Mouse (Mus musculus): ENCODE measurements around the gene Zpr1. TPM values are rescaled to one million over a fixed set of nuclear protein-coding genes. Genes with fewer than 3 reads are reported as not detected.

The Zpr1 gene
- polyA plus RNA-seq, 1 experiment from 2014 or later = 92.6 TPM

DNA sequence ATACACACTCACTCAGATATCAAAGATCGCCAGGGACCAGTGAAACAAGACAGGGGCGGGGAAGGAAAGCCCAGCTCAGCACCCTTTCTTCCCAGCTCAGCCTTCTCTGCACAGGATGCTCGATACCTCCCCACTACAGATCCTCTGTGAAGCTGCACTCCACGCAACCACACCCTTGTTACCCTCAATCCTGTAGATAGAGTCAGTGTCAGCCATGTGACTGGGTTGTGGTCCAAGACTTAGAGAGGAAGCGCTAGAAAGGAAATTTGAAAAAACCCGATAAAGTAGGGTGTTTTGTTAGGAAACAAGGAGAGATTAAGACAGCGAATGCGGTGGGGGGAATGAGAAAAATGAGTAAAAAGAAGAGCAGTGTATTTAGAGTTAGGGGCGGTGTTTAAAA lies 794 bp upstream of the Zpr1 start:
- H3K4me1 ChIP-seq (replicated peaks; ENCODE audit: control insufficient read depth, insufficient read depth, low read length) = peaks cover 7% of the 10 kb centered on the region
- H3K27me3 ChIP-seq (replicated peaks; ENCODE audit: control insufficient read depth, insufficient read depth, low read length) = peaks cover 12% of the 10 kb centered on the region
- H3K9me3 ChIP-seq (ENCODE audit: control insufficient read depth, low read length) = no peaks in the 10 kb centered on the region
- H3K4me3 ChIP-seq (ENCODE audit: low read depth, low read length) = peak overlapping the region; percentile 93
- peaks cover 19% of the 10 kb centered on the region for H3K36me3 ChIP-seq (ENCODE audit: control insufficient read depth, insufficient read depth, low read length)
- ATAC-seq (replicated peaks; ENCODE audit: low FRiP score) = no peak
- H3K9ac ChIP-seq (ENCODE audit: low read depth, low read length) = peak overlapping the region; percentile 15
- H3K27ac ChIP-seq (ENCODE audit: low read depth, low read length) = peak overlapping the region; percentile 48; the same call in 1 of the 2 replicates
- DNase-seq (ENCODE audit: low spot score) = no peak
- WGBS = 51% methylated on average over 9 of the region's 9 CpGs
- peak overlapping the region; percentile 76 for H3K4me2 ChIP-seq

- Histone ChIP-seq H3K9ac (ENCODE audit: low read depth, low read length) (no peak overlapping the region), H3K4me2 (peak overlapping the region; percentile 76), H3K27ac (ENCODE audit: low read depth, low read length) (no peak overlapping the region), H3K4me1 (replicated peaks; ENCODE audit: control insufficient read depth, insufficient read depth, low read length) (peaks cover 7% of the 10 kb centered on the region), H3K36me3 (ENCODE audit: control insufficient read depth, insufficient read depth, low read length) (peaks cover 31% of the 10 kb centered on the region), H3K27me3 (replicated peaks; ENCODE audit: control insufficient read depth, insufficient read depth, low read length) (peaks cover 6% of the 10 kb centered on the region), H3K9me3 (ENCODE audit: control insufficient read depth, low read length) (no peaks in the 10 kb centered on the region), H3K4me3 (ENCODE audit: low read depth, low read length) (peak overlapping the region; percentile 93; the same call in 1 of the 2 replicates)
- DNase-seq (ENCODE audit: low spot score) = no peak
- 78% methylated on average over 9 of the region's 9 CpGs for WGBS
- ATAC-seq (replicated peaks; ENCODE audit: low FRiP score) = no peak
These were observed 1.6 kb downstream of the Zpr1 start for GRCm38 (mm10) chr9:46274494-46274893.

DNA sequence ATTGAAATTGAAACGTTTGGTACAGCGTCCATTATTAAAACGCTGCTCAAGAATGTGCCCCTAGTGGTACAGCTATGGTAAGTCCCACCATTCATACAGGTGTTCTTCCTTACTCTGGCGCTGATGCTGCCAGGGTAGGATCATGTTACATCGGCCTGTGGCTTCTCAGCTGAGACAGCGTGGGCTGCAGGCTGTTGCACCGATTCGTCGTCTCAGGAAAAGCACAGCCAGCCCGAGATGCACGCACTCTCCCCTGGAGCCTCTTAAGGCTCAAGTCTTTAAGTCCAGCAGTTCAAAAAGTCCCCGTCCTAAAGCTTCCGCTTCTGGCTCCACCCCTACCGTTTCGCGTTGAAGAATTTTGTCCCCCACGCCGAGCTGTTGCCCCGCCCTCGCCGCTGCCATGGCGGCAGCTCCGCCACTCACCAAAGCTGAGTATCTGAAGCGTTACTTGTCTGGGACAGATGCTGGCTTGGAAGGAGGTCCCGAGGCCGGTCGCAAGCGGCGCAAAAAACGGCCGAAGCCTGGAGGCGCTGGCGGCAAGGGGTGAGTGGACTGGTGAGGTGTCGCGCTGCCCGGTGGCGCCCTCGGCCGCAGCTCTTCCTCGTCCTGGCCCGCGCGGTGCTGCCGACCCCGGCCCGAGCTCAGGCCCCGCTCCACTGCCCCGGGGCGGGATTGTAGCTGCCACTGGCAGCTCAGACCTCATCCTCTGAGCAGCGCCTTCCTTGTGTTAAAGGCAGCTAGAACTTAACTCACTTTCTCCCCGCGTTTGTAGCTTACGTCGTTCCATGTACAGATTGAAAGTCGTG lies 10.0 kb downstream of the Zpr1 start, which contains the start of gene Bud13:
TSS of gene Bud13 (plus strand) at position 378 of the 806 bp plus-strand sequence.
- H3K9ac ChIP-seq (ENCODE audit: low read depth, low read length) = peak within 1 kb of the TSS; percentile 88
- peaks cover 32% of the 10 kb centered on the region for H3K36me3 ChIP-seq (ENCODE audit: control insufficient read depth, insufficient read depth, low read length)
- no peaks in the 10 kb centered on the region for H3K9me3 ChIP-seq (ENCODE audit: control insufficient read depth, low read length)
- WGBS = under 1% methylated on average over 55 of the region's 55 CpGs
- ATAC-seq (replicated peaks; ENCODE audit: low FRiP score) (peak; percentile 90), DNase-seq (ENCODE audit: low spot score) (peak; percentile 93)
- H3K27me3 ChIP-seq (replicated peaks; ENCODE audit: control insufficient read depth, insufficient read depth, low read length) = no peaks in the 10 kb centered on the region
- H3K4me3 ChIP-seq (ENCODE audit: low read depth, low read length) = peak within 1 kb of the TSS; percentile 97
- H3K4me1 ChIP-seq (replicated peaks; ENCODE audit: control insufficient read depth, insufficient read depth, low read length) = peaks cover 7% of the 10 kb centered on the region
- H3K4me2 ChIP-seq = peak within 1 kb of the TSS; percentile 78
- peak within 1 kb of the TSS; percentile 78 for H3K27ac ChIP-seq (ENCODE audit: low read depth, low read length)

DNA sequence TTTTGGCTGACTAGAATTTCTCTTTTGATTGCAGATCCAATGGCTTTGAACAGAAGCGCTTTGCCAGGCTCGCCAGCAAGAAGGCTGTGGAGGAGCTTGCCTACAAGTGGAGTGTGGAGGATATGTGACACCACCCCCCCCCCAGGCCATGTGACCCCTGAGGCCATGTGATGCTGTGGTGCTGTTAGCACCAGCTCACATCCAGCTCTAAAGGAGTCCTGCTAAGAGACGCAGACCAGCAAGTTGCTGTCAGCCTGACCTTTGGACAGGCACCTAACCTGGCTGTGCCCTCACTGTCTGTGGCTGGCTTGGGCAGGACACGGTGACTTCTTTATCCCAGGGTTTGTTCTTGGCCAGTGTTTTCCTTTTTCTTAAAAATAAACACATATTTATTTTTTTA lies 25.5 kb downstream of the Zpr1 start:
- no peak for ATAC-seq (replicated peaks; ENCODE audit: low FRiP score)
- peaks cover 2% of the 10 kb centered on the region; the same call in 1 of the 2 replicates for H3K36me3 ChIP-seq (ENCODE audit: control insufficient read depth, insufficient read depth, low read length)

GRCm38 (mm10) chr9:46302142-46302541 lies 29.3 kb downstream of the Zpr1 start:
- Histone ChIP-seq H3K9me3 (ENCODE audit: control insufficient read depth, low read length) (no peaks in the 10 kb centered on the region), H3K27me3 (replicated peaks; ENCODE audit: control insufficient read depth, insufficient read depth, low read length) (no peaks in the 10 kb centered on the region), H3K36me3 (ENCODE audit: control insufficient read depth, insufficient read depth, low read length) (0 out of 2 replicates have a peak, but pooled peaks cover 2% of the 10 kb centered on the region), H3K4me1 (replicated peaks; ENCODE audit: control insufficient read depth, insufficient read depth, low read length) (no peaks in the 10 kb centered on the region), H3K4me3 (ENCODE audit: low read depth, low read length) (no peak overlapping the region), H3K9ac (ENCODE audit: low read depth, low read length) (no peak overlapping the region), H3K4me2 (no peak overlapping the region), H3K27ac (ENCODE audit: low read depth, low read length) (no peak overlapping the region)
- 9% methylated on average over 2 of the region's 2 CpGs for WGBS
- peak; percentile 42 for DNase-seq (ENCODE audit: low spot score)
- ATAC-seq (replicated peaks; ENCODE audit: low FRiP score) = no peak

More for the DNA sequence above, 25.5 kb downstream of the Zpr1 start:
- DNase-seq (ENCODE audit: low spot score) = no peak
- Histone ChIP-seq H3K27ac (ENCODE audit: low read depth, low read length) (no peak overlapping the region), H3K4me2 (no peak overlapping the region), H3K4me1 (replicated peaks; ENCODE audit: control insufficient read depth, insufficient read depth, low read length) (no peaks in the 10 kb centered on the region), H3K27me3 (replicated peaks; ENCODE audit: control insufficient read depth, insufficient read depth, low read length) (no peaks in the 10 kb centered on the region), H3K4me3 (ENCODE audit: low read depth, low read length) (no peak overlapping the region), H3K9ac (ENCODE audit: low read depth, low read length) (no peak overlapping the region), H3K9me3 (ENCODE audit: control insufficient read depth, low read length) (no peaks in the 10 kb centered on the region)
- WGBS = 75% methylated on average over 4 of the region's 4 CpGs

DNA sequence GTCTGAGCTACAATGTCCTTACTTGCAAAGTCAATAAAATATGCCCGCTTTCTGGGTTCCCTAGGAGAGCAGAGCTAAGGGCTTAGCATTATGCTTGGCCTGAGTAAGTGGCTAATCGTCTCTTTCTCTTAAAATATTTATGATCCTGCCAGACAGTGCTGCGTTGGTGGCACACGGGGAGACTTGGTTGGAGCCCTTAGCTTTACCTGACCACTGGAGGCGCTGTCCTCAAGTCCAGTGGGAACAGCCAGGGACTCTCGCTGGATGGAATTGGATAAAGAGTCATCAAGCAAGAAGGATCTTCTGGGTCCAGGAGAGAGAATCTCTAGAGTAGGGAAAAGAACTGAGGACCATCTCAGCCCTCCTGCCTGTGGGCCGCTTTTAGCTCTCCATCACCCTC lies 36.3 kb downstream of the Zpr1 start:
- peaks cover 6% of the 10 kb centered on the region for H3K27me3 ChIP-seq (replicated peaks; ENCODE audit: control insufficient read depth, insufficient read depth, low read length)
- no peak overlapping the region for H3K4me2 ChIP-seq
- ATAC-seq (replicated peaks; ENCODE audit: low FRiP score) = no peak
- no peaks in the 10 kb centered on the region for H3K9me3 ChIP-seq (ENCODE audit: control insufficient read depth, low read length)
- no peaks in the 10 kb centered on the region for H3K36me3 ChIP-seq (ENCODE audit: control insufficient read depth, insufficient read depth, low read length)
- DNase-seq (ENCODE audit: low spot score) = no peak
- no peak overlapping the region for H3K4me3 ChIP-seq (ENCODE audit: low read depth, low read length)
- no peak overlapping the region for H3K27ac ChIP-seq (ENCODE audit: low read depth, low read length)
- 14% methylated on average over 7 of the region's 7 CpGs for WGBS
- no peaks in the 10 kb centered on the region for H3K4me1 ChIP-seq (replicated peaks; ENCODE audit: control insufficient read depth, insufficient read depth, low read length)
- H3K9ac ChIP-seq (ENCODE audit: low read depth, low read length) = no peak overlapping the region

DNA sequence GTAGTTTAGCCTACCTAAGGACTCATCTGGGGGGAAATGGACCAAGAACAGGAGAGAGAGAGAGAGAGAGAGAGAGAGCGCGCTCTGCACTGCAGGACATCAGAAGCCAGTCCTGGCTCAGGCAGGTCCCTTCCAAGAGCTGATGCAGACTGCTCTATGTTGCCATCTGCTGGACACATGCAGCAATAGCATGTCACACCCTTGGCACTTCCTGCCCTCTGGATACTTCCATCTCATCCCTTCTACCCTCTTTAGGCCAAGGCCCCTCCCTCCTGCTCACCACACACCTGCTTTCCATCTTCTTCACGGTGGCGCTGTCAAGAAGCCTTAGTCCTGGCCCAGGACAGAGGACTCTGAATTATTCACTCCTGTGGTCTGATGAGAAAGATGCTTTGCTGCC lies 41.6 kb downstream of the Zpr1 start:
- no peak overlapping the region for H3K4me2 ChIP-seq
- ATAC-seq (replicated peaks; ENCODE audit: low FRiP score) (no peak), DNase-seq (ENCODE audit: low spot score) (peak; percentile 52)
- H3K36me3 ChIP-seq (ENCODE audit: control insufficient read depth, insufficient read depth, low read length) = no peaks in the 10 kb centered on the region
- H3K9ac ChIP-seq (ENCODE audit: low read depth, low read length) = no peak overlapping the region
- no peaks in the 10 kb centered on the region for H3K9me3 ChIP-seq (ENCODE audit: control insufficient read depth, low read length)
- H3K4me3 ChIP-seq (ENCODE audit: low read depth, low read length) = no peak overlapping the region
- 0 out of 2 replicates have a peak, but pooled peaks cover 2% of the 10 kb centered on the region for H3K27me3 ChIP-seq (replicated peaks; ENCODE audit: control insufficient read depth, insufficient read depth, low read length)
- no peak overlapping the region for H3K27ac ChIP-seq (ENCODE audit: low read depth, low read length)
- 5% methylated on average over 4 of the region's 4 CpGs for WGBS
- H3K4me1 ChIP-seq (replicated peaks; ENCODE audit: control insufficient read depth, insufficient read depth, low read length) = no peaks in the 10 kb centered on the region

- Histone ChIP-seq H3K4me3 (ENCODE audit: low read depth, low read length) (no peak overlapping the region), H3K4me2 (no peak overlapping the region), H3K27me3 (replicated peaks; ENCODE audit: control insufficient read depth, insufficient read depth, low read length) (0 out of 2 replicates have a peak, but pooled peaks cover 2% of the 10 kb centered on the region), H3K4me1 (replicated peaks; ENCODE audit: control insufficient read depth, insufficient read depth, low read length) (no peaks in the 10 kb centered on the region), H3K9me3 (ENCODE audit: control insufficient read depth, low read length) (no peaks in the 10 kb centered on the region), H3K9ac (ENCODE audit: low read depth, low read length) (no peak overlapping the region), H3K27ac (ENCODE audit: low read depth, low read length) (no peak overlapping the region), H3K36me3 (ENCODE audit: control insufficient read depth, insufficient read depth, low read length) (no peaks in the 10 kb centered on the region)
- ATAC-seq (replicated peaks; ENCODE audit: low FRiP score) = no peak
- no peak for DNase-seq (ENCODE audit: low spot score)
- 41% methylated on average over 2 of the region's 2 CpGs for WGBS
These were observed 42.1 kb downstream of the Zpr1 start for GRCm38 (mm10) chr9:46314921-46315320.
